Mouse (Mus musculus) lung, postnatal 14 days (tissue): ENCODE data around the gene Hao2.

Source experiments
- DNase-seq: peaks from one replicate; pipeline ENCODE4 v3.0.0; 2021

Hao2 gene

DNA sequence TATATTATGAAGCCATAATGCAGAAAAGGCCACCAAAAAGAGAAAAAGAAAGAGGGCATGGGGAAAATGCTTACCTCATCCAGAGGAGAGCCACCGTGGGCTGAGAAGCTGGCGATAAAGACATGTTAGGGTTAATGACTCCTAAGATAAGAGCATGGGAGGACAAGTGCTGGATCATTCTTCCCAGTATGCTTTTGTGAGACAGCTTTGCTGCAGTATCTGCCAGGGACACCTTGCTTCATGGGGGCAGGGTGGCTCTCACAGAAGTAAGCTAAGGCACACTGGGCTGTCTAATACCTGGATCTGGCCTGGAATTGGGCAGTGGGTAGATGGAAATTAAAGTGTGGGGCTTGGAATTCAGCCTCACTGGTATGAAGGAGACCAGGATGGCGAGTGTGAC lies 37.9 kb downstream of the Hao2 start:
- no peak for DNase-seq

DNA sequence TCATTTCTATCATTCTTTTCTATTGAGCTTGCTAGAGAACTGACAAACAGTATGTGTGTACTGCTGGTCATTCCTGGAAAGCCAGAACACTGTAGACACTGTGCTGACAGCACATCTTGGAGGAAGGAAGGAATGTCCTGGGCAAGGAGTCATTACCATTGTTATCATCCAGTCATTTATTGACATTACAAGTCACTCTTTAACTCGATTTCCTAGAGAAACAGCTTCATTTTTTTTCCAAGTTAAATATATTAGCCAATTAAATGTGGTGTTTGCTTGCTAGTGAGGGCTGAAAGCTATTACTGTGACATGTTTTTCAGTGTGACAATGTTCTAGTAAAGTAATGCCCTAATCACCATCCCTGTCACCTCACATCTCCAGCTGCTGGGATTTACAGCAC lies 39.4 kb downstream of the Hao2 start:
- DNase-seq: no peak

DNA sequence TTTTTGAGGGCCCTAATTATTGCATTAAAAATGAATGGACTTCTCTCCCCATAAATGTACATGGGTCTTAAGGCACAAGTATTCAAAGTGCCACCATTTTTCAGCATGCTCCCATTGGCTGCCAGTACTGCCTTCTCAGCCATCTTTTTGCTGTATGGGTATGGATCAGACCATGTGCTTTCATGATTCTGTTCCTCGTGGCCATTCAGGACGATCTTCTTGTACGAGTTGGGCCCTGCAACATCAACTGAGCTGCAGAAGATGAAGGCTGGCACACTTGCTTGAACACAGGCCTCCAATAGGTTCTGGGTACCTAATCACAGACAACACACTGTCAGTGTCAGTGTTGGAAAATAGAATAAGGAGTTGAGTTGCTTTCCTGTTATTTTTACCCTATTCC lies 40.0 kb downstream of the Hao2 start:
- no peak for DNase-seq

DNA sequence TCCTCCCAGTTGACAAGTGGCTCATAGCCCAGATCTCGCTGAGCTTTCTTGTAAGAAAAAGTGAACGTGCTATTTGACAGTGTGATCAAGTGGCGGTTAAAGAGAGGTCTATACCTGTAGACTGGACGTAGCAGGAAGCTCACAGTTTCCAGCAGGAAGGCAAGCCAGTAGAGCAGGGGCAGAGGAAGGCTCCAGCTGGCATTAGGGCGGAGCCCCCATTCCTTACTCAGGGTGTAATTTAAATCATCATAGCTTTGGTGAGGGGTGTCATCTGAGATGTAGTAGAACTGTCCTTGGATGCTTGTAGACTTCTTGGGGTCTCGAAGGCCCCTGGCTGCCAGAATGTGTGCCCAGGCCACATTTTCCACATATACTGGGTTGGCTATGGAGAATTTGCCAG lies 40.4 kb downstream of the Hao2 start:
- DNase-seq: no peak

DNA sequence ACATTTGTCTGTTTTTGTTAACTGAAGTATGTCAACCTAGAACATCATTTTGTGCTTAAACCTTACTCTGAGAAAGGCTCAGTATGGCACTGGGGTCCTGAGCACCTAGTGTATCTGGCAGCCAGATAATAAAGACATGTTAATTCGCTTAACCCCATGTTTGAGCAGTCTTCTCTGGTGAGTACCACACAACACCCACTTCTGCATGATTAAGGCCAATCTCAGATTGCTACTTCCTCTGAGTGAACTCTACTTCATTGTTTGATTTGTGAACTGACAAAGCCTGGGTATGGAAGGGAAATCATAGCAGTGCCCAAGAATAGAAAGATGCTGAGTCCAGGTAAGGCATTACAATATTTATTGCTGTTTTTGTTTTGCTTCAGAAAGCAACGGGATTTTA lies 41.2 kb downstream of the Hao2 start:
- no peak for DNase-seq

DNA sequence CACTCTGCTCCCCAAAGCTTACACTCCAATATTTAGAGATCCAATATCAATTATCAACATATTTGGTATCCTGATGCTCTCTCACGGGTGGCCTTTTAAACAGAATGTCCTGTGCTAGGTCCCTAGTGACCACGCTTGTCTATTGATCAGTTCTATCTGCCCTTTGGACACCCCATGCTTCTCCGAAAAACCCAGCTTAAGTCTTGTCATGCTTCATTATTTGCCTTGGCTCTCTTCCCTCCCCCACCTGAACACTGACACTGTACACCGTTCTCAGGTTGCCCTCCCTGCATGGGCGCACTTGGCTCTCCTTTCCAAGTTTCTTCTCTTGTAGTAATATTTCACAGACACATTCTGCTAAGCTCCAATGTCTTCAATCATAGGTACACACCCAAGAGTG lies 42.8 kb downstream of the Hao2 start:
- no peak for DNase-seq

DNA sequence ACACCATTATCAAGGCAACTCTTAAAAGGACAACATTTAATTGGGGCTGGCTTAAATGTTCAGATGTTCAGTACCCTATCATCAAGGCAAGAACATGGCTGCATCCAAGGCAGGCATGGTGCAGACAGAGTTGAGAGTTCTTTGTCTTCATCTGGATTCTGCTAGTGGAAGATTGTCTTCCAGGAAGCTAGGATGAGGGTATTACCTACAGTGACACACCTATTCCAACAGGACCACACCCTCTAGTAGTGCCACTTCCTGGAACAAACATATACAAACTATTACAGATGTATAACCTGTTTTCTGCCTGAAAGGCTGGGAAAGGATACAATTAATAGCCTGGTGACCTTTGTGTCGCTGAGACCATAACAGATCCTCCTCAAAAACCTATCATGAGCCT lies 44.1 kb downstream of the Hao2 start:
- no peak for DNase-seq
